Mouse (Mus musculus): ENCODE measurements around the gene Rnf212b.

GRCm38 (mm10) chr14:54874165-54874564 is 60.2 kb downstream of the Rnf212b start:
- TF ChIP-seq SRF (IDR thresholded peaks at IDR 0.05; ENCODE audit: control insufficient read depth, insufficient read length, low read depth), result no peak
- TF ChIP-seq POLR2A (IDR thresholded peaks at IDR 0.05; ENCODE audit: insufficient read length, low read depth), result no peak
- no peak for TF ChIP-seq E2F4 (IDR thresholded peaks at IDR 0.05; ENCODE audit: insufficient read depth)
- no peak for TF ChIP-seq USF1 (IDR thresholded peaks at IDR 0.05; ENCODE audit: low read depth)
- no peak for TF ChIP-seq CEBPB (IDR thresholded peaks at IDR 0.05; ENCODE audit: insufficient read depth, poor library complexity, severe bottlenecking)
- TF ChIP-seq MYOD1 (IDR thresholded peaks at IDR 0.05; ENCODE audit: control insufficient read depth in 1 of 3, insufficient read length in 2 of 3, low read depth in 2 of 3), result no peak
- no peak for TF ChIP-seq MAX (IDR thresholded peaks at IDR 0.05; ENCODE audit: low read depth)
